Mouse (Mus musculus) left cerebral cortex, postnatal 4 days (tissue): Measurements from ENCODE around the gene Gla. TPM values are rescaled to one million over a fixed set of nuclear protein-coding genes. Genes with fewer than 3 reads are reported as not detected.

Experiments
- total RNA-seq, 2 experiments: library from RNA; stranded (reverse); gene quantifications; 2 replicates each; pipeline ENCODE4 v1.2.3; 2021

Gene Gla
- total RNA-seq, 2 experiments from 2014 or later, result 5.6 to 6.7 TPM

Other genes starting within 250 kb of the Gla start
- gene Drp2, start 196.6 kb downstream of the Gla start, total RNA-seq, result 10 to 100 TPM; 42.3 to 46.7 TPM
- gene Taf7l, start 124.6 kb downstream of the Gla start, total RNA-seq, result not detected
- 10 to 100 TPM; 17.4 to 22.7 TPM for gene Timm8a1, start 59.3 kb downstream of the Gla start, total RNA-seq
- gene Btk, start 17.6 kb downstream of the Gla start, total RNA-seq, result under 1 TPM; 0.40 to 0.89 TPM
- 100 to 1,000 TPM; 215 to 223 TPM for gene Rpl36a, start 15.5 kb downstream of the Gla start, total RNA-seq
- 100 to 1,000 TPM; 111 to 112 TPM for gene Hnrnph2, start 54 bp upstream of the Gla start, total RNA-seq
- gene Armcx4, start 85.4 kb upstream of the Gla start, total RNA-seq, result 10 to 100 TPM; 56.9 to 60.0 TPM
- gene Armcx1, start 116.8 kb upstream of the Gla start, total RNA-seq, result 10 to 100 TPM; 55.2 to 61.3 TPM
- gene Armcx6, start 150.3 kb upstream of the Gla start, total RNA-seq, result 10 to 100 TPM; 25.8 to 30.4 TPM
- 10 to 100 TPM; 74.9 to 83.4 TPM for gene Armcx3, start 155.5 kb upstream of the Gla start, total RNA-seq
- 100 to 1,000 TPM; 112 to 115 TPM for gene Armcx2, start 208.1 kb upstream of the Gla start, total RNA-seq